Mouse (Mus musculus): ENCODE measurements around the gene Trpm3.

DNA sequence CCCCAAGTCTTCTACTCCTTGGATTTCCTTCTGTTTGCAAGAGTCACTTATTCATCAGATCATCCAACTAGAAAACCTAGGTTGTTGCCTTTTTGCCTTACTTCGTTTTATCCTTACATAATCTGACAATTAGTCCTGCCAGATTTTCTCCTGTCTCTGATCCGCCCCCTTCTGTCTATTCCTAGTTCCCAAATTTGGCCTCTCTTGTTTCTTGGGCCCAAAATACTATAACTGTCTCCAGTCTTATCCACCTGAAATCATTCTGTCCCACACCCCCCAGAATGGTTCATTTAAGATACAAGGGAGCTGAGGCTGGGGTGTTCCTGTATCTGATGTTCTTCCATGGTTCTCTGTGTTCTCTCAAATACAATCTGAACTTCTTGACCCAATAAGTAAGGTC is 318.1 kb downstream of the Trpm3 start:
- TF ChIP-seq CTCF (IDR thresholded peaks at IDR 0.05; ENCODE audit: low read depth, low read length) (no peak), GATA2 (IDR thresholded peaks at IDR 0.05; ENCODE audit: borderline replicate concordance, low read depth, low read length) (no peak), GATA1 (IDR thresholded peaks at IDR 0.05; ENCODE audit: borderline replicate concordance, low read length) (no peak), POLR2AphosphoS5 (IDR thresholded peaks at IDR 0.05; ENCODE audit: insufficient replicate concordance, low read depth, low read length) (no peak)
